Mouse (Mus musculus): ENCODE measurements at regions not wholly inside any gene's neighbourhood (a gene's known extent, or its start where the extent isn't known, plus 50 kb on each side); places are given as distances from the start of the nearest gene placed in this dataset.

DNA sequence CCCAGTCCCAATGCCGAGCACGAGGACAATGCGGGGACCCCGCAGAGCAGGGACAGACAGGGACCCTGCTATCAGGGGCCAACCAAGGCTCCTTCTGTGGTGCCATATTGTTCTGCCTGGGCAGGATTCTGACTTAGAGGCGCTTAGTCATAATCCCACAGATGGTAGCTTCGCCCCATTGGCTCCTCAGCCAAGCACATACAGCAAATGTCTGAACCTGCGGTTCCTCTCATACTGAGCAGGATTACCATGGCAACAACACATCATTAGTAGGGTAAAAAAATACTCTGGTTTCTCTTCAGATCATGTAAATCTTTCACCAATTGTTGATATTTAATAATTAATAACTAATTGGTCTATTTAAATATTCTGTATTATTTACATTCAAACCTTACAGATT, 2140.3 kb upstream of the Cdh20 start:
- DNase-seq (ENCODE audit: low spot score): peak; percentile 88

GRCm38 (mm10) chr1:102644379-102644778, 2123.9 kb upstream of the Cdh20 start:
- DNase-seq (ENCODE audit: low spot score): no peak

DNA sequence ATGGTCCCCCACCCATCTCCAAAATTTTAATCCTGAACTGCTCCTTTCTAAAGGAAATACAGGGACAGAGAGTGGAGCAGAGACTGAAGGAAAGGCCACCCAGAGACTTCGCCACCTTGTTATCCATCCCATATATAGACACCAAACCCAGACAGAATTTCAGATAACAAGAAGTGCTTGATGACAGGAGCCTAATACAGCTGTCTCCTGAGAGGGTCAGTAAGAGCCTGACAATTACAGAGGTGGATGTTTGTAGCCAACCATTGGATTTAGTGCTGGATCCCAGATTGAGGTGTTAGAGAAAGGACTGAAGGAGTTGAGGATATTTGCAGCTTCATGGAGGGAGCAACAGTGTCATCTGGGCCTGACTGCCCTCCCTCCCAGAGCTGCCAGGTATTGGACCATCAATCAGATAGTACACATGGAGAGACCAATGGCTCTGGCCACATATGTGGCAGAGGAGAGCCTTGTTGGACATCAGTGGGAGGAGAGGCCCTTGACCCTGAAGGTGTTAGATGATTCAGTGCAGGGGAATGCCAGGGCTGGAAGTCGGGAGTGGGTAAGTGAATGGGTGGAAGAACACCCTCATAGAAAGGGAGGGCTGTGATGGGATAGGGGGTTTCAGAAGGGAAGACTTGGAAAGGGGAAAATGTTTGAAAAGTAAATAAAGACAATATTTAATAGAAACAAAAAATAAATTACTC, 2080.8 kb upstream of the Cdh20 start:
- no peak for DNase-seq (ENCODE audit: low spot score)

DNA sequence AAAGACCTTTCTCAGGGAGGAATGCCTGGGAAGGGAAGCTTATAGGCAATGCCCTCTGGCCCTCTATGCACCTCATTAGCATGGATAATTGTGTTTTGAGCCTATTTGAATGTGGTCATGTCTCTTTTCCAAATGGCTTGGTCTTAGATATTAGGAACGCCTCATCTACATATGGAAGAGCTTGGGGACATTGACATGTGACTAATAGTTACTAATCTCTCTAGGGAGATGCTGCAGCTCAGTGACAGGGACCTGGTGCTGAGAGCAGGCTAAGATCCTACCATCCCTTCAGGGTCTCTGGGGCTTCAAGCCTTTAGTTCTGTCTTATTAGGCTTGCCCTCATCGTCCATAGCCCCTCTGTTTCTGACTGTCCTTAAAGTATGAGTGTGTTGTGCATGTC, 2051.9 kb upstream of the Cdh20 start:
- DNase-seq (ENCODE audit: low spot score): no peak

DNA sequence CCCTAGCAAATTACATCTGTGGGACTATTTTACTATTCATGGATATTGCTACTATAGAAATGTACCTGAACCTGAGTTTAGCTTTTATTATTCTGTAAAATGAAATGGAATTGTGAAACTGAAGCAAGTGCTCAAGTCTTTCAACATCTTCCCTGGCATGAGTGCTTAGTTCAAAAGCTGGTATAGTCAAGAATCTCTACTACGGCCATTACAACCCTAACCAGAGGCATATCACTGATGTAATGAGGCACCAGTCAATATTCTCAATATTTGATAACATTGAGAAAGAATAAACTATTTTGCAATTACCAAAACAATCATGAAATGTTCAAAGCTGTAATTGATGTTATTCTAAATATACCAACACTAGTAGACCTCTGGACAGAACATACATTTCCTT, 2034.3 kb upstream of the Cdh20 start:
- no peak for DNase-seq (ENCODE audit: low spot score)

DNA sequence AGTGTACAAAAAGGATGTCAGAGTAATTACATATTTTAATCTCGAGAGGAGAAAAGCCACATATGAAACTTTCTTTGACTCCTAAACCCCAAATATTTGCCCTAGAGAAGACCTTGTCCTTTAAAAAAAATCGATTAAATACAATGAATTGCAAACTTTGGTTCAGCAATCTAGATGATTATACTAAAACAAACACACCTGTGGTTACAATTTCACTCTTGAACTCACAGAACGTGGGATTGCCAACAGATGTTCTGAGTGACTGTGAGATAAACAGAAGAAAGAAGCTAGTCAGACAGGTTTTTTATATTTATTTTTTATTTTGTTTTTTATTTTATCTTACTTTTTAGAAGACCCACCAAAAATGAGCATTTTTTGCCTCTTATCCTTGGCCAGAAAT, 2032.9 kb upstream of the Cdh20 start:
- DNase-seq (ENCODE audit: low spot score): no peak

DNA sequence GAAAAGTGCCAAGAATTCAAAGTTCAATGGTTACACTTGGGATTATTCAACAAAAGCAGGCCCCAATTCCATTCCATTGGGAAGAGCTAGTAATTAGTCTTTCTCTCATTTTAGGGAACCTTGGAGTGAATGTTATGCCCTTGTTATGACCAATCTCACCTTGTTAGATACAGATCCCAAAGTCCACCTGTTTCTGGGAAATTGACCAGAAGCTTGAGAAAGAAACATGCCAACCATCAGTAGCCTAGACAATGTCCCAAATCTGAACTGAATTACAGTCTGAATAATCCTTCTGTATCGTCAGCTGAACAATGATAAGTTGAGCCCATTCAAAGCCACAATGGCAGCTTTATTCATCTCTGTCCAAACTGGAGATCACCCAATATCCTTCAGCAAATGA, 2010.4 kb upstream of the Cdh20 start:
- DNase-seq (ENCODE audit: low spot score): no peak
